In the genomic region with DNA sequence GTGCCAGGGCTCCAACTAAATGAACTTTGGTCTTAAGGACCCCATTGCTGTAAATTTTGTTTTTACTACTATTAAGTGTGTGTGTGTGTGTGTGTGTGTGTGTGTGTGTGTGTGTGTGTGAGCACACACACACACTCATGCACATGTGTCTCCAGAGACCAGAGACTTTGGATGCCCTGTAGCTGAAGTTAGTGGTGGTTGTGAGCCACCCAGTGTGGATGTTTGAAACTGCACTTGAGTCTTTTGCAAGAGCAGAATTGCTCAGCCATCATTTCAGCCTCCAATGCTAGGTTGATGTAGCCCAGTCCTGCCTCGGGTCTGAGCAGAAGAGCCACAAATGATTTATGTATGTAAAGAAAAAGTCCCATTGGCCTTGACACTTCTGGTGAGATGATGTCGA, we compare ENCODE assay signal across 7 mouse cellular contexts. TPM values are rescaled to one million over a fixed set of nuclear protein-coding genes. Genes with fewer than 3 reads are reported as not detected.
DNase-seq lines count a peak whose midpoint lies in the region; ATAC-seq and TF ChIP-seq lines count a peak whose summit lies in the region.

No protein-coding gene starts in this region.

- no peaks in the 10 kb centered on the region for H3K36me3 ChIP-seq in hindbrain, embryonic 16.5 days (ENCODE audit: control insufficient read depth, insufficient read depth, low read length)
- H3K36me3 ChIP-seq in hindbrain, embryonic 12.5 days: no peaks in the 10 kb centered on the region
- no peaks in the 10 kb centered on the region for H3K36me3 ChIP-seq in kidney, postnatal 0 days (ENCODE audit: insufficient read depth, low read length)

- H3K27me3 ChIP-seq in hindbrain, embryonic 16.5 days (replicated peaks; ENCODE audit: control insufficient read depth, insufficient read depth, low read length): no peaks in the 10 kb centered on the region
- no peaks in the 10 kb centered on the region for H3K27me3 ChIP-seq in hindbrain, embryonic 12.5 days
- no peaks in the 10 kb centered on the region for H3K27me3 ChIP-seq in kidney, postnatal 0 days (ENCODE audit: insufficient read depth, low read length)

- no peaks in the 10 kb centered on the region for H3K9me3 ChIP-seq in hindbrain, embryonic 16.5 days (ENCODE audit: control insufficient read depth, low read length)
- H3K9me3 ChIP-seq in hindbrain, embryonic 12.5 days (replicated peaks): no peaks in the 10 kb centered on the region
- H3K9me3 ChIP-seq in kidney, postnatal 0 days (replicated peaks; ENCODE audit: low read length): no peaks in the 10 kb centered on the region

- DNase-seq in thymus, postnatal 14 days: peak; percentile 19
- no peak for DNase-seq in thymus, adult 18-20 months
- peak; percentile 21 for DNase-seq in kidney, postnatal 0 days (ENCODE audit: low spot score)
- DNase-seq in telencephalon, adult 2 months (ENCODE audit: low read depth, low spot score): peak; percentile 21
- DNase-seq in spleen, postnatal 4 days (ENCODE audit: low spot score in 2 of 2): no peak

- no peak overlapping the region for H3K9ac ChIP-seq in hindbrain, embryonic 16.5 days (ENCODE audit: low read depth, low read length)
- no peak overlapping the region for H3K9ac ChIP-seq in hindbrain, embryonic 12.5 days
- no peak overlapping the region for H3K9ac ChIP-seq in kidney, postnatal 0 days (ENCODE audit: low read depth, low read length)

- 73% methylated on average over 2 of the region's 2 CpGs for WGBS in hindbrain, embryonic 16.5 days
- 71% methylated on average over 2 of the region's 2 CpGs for WGBS in hindbrain, embryonic 12.5 days
- WGBS in kidney, postnatal 0 days: 38% methylated on average over 2 of the region's 2 CpGs

- ATAC-seq in hindbrain, embryonic 16.5 days: peak; percentile 58; the same call in 1 of the 2 replicates
- no peak for ATAC-seq in hindbrain, embryonic 12.5 days (ENCODE audit: low FRiP score)
- ATAC-seq in kidney, postnatal 0 days (replicated peaks; ENCODE audit: low FRiP score, low read depth): no peak

- no peak overlapping the region for H3K4me3 ChIP-seq in hindbrain, embryonic 16.5 days (ENCODE audit: low read length)
- no peak overlapping the region for H3K4me3 ChIP-seq in hindbrain, embryonic 12.5 days
- no peak overlapping the region for H3K4me3 ChIP-seq in kidney, postnatal 0 days (replicated peaks; ENCODE audit: low read depth, low read length)

- no peak overlapping the region for H3K27ac ChIP-seq in hindbrain, embryonic 16.5 days (ENCODE audit: low read depth, low read length)
- H3K27ac ChIP-seq in hindbrain, embryonic 12.5 days: no peak overlapping the region
- H3K27ac ChIP-seq in kidney, postnatal 0 days: no peak overlapping the region

- H3K4me2 ChIP-seq in hindbrain, embryonic 16.5 days (ENCODE audit: low read length): no peak overlapping the region
- no peak overlapping the region for H3K4me2 ChIP-seq in hindbrain, embryonic 12.5 days (replicated peaks)
- no peak overlapping the region for H3K4me2 ChIP-seq in kidney, postnatal 0 days (ENCODE audit: low read length)

- H3K4me1 ChIP-seq in hindbrain, embryonic 16.5 days (ENCODE audit: control insufficient read depth, insufficient read depth, low read depth, low read length): no peaks in the 10 kb centered on the region
- H3K4me1 ChIP-seq in hindbrain, embryonic 12.5 days: no peaks in the 10 kb centered on the region
- no peaks in the 10 kb centered on the region for H3K4me1 ChIP-seq in kidney, postnatal 0 days (replicated peaks; ENCODE audit: insufficient read depth, low read length)

- TF ChIP-seq CTCF in kidney, postnatal 0 days (IDR thresholded peaks at IDR 0.05; ENCODE audit: low read depth): peak; percentile 67

RNA-seq across cellular contexts. Expression of gene Alox5, which starts 37.3 kb away (rescaled TPM):
- polyA plus RNA-seq in hindbrain, embryonic 16.5 days (2015; fragmentation: Nextera tagmentation; extraction: Ambion mirVana): 0.65 and 0.94 TPM in 2 replicates
- polyA plus RNA-seq in hindbrain, embryonic 12.5 days (2016; fragmentation: Nextera tagmentation; extraction: Ambion mirVana): 1.0 and 1.2 TPM in 2 replicates
- polyA plus RNA-seq in kidney, postnatal 0 days (2015; fragmentation: Nextera tagmentation; extraction: Ambion mirVana): 0.46 and 0.56 TPM in 2 replicates

Comparison
In these comparisons a context has a peak if more than half of its experiments do, and no peak if none do; other contexts are left out.
1. DNase-seq: peak in thymus, postnatal 14 days (single experiment), kidney, postnatal 0 days (single experiment) and telencephalon, adult 2 months (single experiment); none in thymus, adult 18-20 months (0 of 2) and spleen, postnatal 4 days (0 of 2).